Comparison of ENCODE assay signal across 8 mouse cellular contexts in genomic region chr19:46075616-46076607, GRCm38 (mm10). TPM values are rescaled to one million over a fixed set of nuclear protein-coding genes. Genes with fewer than 3 reads are reported as not detected.
DNase-seq lines count a peak whose midpoint lies in the region; ATAC-seq lines count a peak whose summit lies in the region.

TSS of gene Nolc1 (plus strand) at chr19:46075863.

- H3K79me2 ChIP-seq in macrophage (ENCODE audit: inconsistent target), result peaks cover 29% of the 10 kb centered on the region

- WGBS in hindbrain, embryonic 16.5 days, result under 1% methylated on average over 66 of the region's 66 CpGs
- WGBS in macrophage (ENCODE audit: missing documents), result under 1% methylated on average over 66 of the region's 66 CpGs

- peak within 1 kb of the TSS; percentile 78 for H3K9ac ChIP-seq in hindbrain, embryonic 16.5 days (ENCODE audit: low read depth, low read length)

- peak within 1 kb of the TSS; percentile 89 for H3K4me3 ChIP-seq in hindbrain, embryonic 16.5 days (ENCODE audit: low read length)
- peak within 1 kb of the TSS; percentile 98 for H3K4me3 ChIP-seq in macrophage (ENCODE audit: inconsistent target)

- H3K9me3 ChIP-seq in hindbrain, embryonic 16.5 days (ENCODE audit: control insufficient read depth, low read length), result no peaks in the 10 kb centered on the region

- peak within 1 kb of the TSS; percentile 89 for H3K4me2 ChIP-seq in hindbrain, embryonic 16.5 days (ENCODE audit: low read length)

- peak; percentile 99 for DNase-seq in WW6 (ENCODE audit: low read depth, low spot score)
- peak; percentile 98 for DNase-seq in cerebellum, postnatal 4 days (ENCODE audit: low spot score in 2 of 2)
- peak; percentile 99 for DNase-seq in gastrocnemius, adult 18-20 months (ENCODE audit: low spot score)
- DNase-seq in left cerebral cortex, adult 18-20 months (ENCODE audit: low spot score in 2 of 2), result peak; percentile 99 to 100
- peak; percentile 100 for DNase-seq in right cerebral cortex, adult 18-20 months
- peak; percentile 99 for DNase-seq in urinary bladder, postnatal 10 days (ENCODE audit: low spot score)

- H3K27ac ChIP-seq in hindbrain, embryonic 16.5 days (ENCODE audit: low read depth, low read length), result peak within 1 kb of the TSS; percentile 66
- peak within 1 kb of the TSS; percentile 53 for H3K27ac ChIP-seq in macrophage

- ATAC-seq in hindbrain, embryonic 16.5 days, result peak; percentile 99

- peaks cover 16% of the 10 kb centered on the region; the same call in 1 of the 2 replicates for H3K36me3 ChIP-seq in hindbrain, embryonic 16.5 days (ENCODE audit: control insufficient read depth, insufficient read depth, low read length)
- peaks cover 40% of the 10 kb centered on the region for H3K36me3 ChIP-seq in macrophage (ENCODE audit: inconsistent target)

- H3K4me1 ChIP-seq in hindbrain, embryonic 16.5 days (ENCODE audit: control insufficient read depth, insufficient read depth, low read depth, low read length), result peaks cover 17% of the 10 kb centered on the region

- H3K27me3 ChIP-seq in hindbrain, embryonic 16.5 days (replicated peaks; ENCODE audit: control insufficient read depth, insufficient read depth, low read length), result no peaks in the 10 kb centered on the region

RNA-seq across cellular contexts. Expression of gene Nolc1, which starts in this region (rescaled TPM):
- 10 to 100 TPM; 22.4 to 24.7 TPM for total RNA-seq in gastrocnemius, adult 18-20 months (2021)
- polyA plus RNA-seq in hindbrain, embryonic 16.5 days (2015; fragmentation: Nextera tagmentation; extraction: Ambion mirVana), result 56.3 and 63.9 TPM in 2 replicates
- 10 to 100 TPM; 47.0 to 50.2 TPM for total RNA-seq in left cerebral cortex, adult 18-20 months (2021)
- 10 to 100 TPM in 21 of 26 experiments, 1 to 10 TPM in 5; 8.0 to 23.2 (median 13.6) TPM for total RNA-seq in macrophage (2018; cell fraction: chromatin; rRNA removed)
- 10 to 100 TPM; 12.1 to 23.2 (median 17.5) TPM for total RNA-seq in macrophage (2018; cell fraction: cytosol; rRNA removed)
- total RNA-seq in macrophage (2018; cell fraction: nucleus; rRNA removed), result 10 to 100 TPM in 17 of 26 experiments, 1 to 10 TPM in 9; 4.8 to 47.3 (median 11.5) TPM
- polyA plus RNA-seq in macrophage (2018), result 18.8 to 68.9 TPM (median 43.9 TPM) in 3 replicates

Comparison
In these comparisons a context has a peak if more than half of its experiments do, and no peak if none do; other contexts are left out.
1. Peak in every context shown above with its lines: DNase-seq, ATAC-seq, H3K4me3 ChIP-seq and H3K27ac ChIP-seq.